ENCODE assay signal across 10 mouse cellular contexts in genomic region chr6:115174845-115175244, GRCm38 (mm10). TPM values are rescaled to one million over a fixed set of nuclear protein-coding genes. Genes with fewer than 3 reads are reported as not detected.
DNase-seq lines count a peak whose midpoint lies in the region; ATAC-seq and TF ChIP-seq lines count a peak whose summit lies in the region.
"Had no signal": no experiment of that assay in that cellular context is flagged by ENCODE, and none has a peak within 500 bp of the region (broad histone marks: within the 10 kb centered on the region; RNA-seq: fewer than 3 reads in every experiment).

No protein-coding gene starts in this region.

- H3K4me1 ChIP-seq in heart, postnatal 0 days (ENCODE audit: control insufficient read depth, insufficient read depth) = no peaks in the 10 kb centered on the region
- no peaks in the 10 kb centered on the region for H3K4me1 ChIP-seq in heart, embryonic 12.5 days (replicated peaks)

- H3K9me3 ChIP-seq in heart, postnatal 0 days (replicated peaks; ENCODE audit: control insufficient read depth, low read length) = no peaks in the 10 kb centered on the region
- H3K9me3 ChIP-seq in heart, embryonic 12.5 days (replicated peaks) = no peaks in the 10 kb centered on the region
- H3K9me3 ChIP-seq: neural tube, embryonic 13.5 days had no signal

- H3K4me2 ChIP-seq in heart, postnatal 0 days (ENCODE audit: low read depth, low read length) = no peak overlapping the region
- no peak overlapping the region for H3K4me2 ChIP-seq in heart, embryonic 12.5 days
- H3K4me2 ChIP-seq: neural tube, embryonic 13.5 days had no signal

- H3K27me3 ChIP-seq in heart, postnatal 0 days (ENCODE audit: control insufficient read depth, insufficient read depth, low read length) = no peaks in the 10 kb centered on the region
- H3K27me3 ChIP-seq in heart, embryonic 12.5 days (replicated peaks) = peaks cover 6% of the 10 kb centered on the region
- H3K27me3 ChIP-seq: neural tube, embryonic 13.5 days had no signal

- no peak for ATAC-seq in heart, postnatal 0 days (ENCODE audit: insufficient read depth, low read depth)
- no peak for ATAC-seq in heart, embryonic 12.5 days (ENCODE audit: insufficient number of reproducible peaks, low FRiP score)

- H3K27ac ChIP-seq in heart, postnatal 0 days (ENCODE audit: low read depth) = no peak overlapping the region
- H3K27ac ChIP-seq in heart, embryonic 12.5 days (ENCODE audit: poor library complexity, severe bottlenecking) = no peak overlapping the region
- H3K27ac ChIP-seq: neural tube, embryonic 13.5 days had no signal

- no peak for DNase-seq in heart, postnatal 0 days (ENCODE audit: low spot score)
- peak; percentile 4 for DNase-seq in urinary bladder, postnatal 25 days (ENCODE audit: low spot score)
- no peak for DNase-seq in urinary bladder, postnatal 14 days (ENCODE audit: low spot score)
- DNase-seq in induced T-regulatory cell, adult 2 months (ENCODE audit: low read depth) = peak; percentile 41
- no peak for DNase-seq in urinary bladder, adult 2 months (ENCODE audit: low spot score)
- DNase-seq in layer of hippocampus, postnatal 36 days = no peak
- no peak for DNase-seq in spleen, postnatal 14 days (ENCODE audit: low spot score in 2 of 2)

- WGBS in heart, postnatal 0 days = 26% methylated on average over 3 of the region's 3 CpGs
- WGBS in heart, embryonic 12.5 days = 38% methylated on average over 3 of the region's 3 CpGs

- no peak overlapping the region for H3K4me3 ChIP-seq in heart, postnatal 0 days (ENCODE audit: low read depth, low read length)
- no peak overlapping the region for H3K4me3 ChIP-seq in heart, embryonic 12.5 days
- H3K4me3 ChIP-seq: neural tube, embryonic 13.5 days had no signal

- no peak overlapping the region for H3K9ac ChIP-seq in heart, postnatal 0 days (replicated peaks; ENCODE audit: low read depth, low read length)
- no peak overlapping the region for H3K9ac ChIP-seq in heart, embryonic 12.5 days
- H3K9ac ChIP-seq: neural tube, embryonic 13.5 days had no signal

- no peak for TF ChIP-seq EP300 in heart, postnatal 0 days (IDR thresholded peaks at IDR 0.05; ENCODE audit: low read depth)

- TF ChIP-seq CTCF in heart, postnatal 0 days (IDR thresholded peaks at IDR 0.05; ENCODE audit: low read depth) = peak; percentile 66

- H3K36me3 ChIP-seq in heart, postnatal 0 days (replicated peaks; ENCODE audit: control insufficient read depth, insufficient read depth, low read length) = no peaks in the 10 kb centered on the region
- H3K36me3 ChIP-seq in heart, embryonic 12.5 days = no peaks in the 10 kb centered on the region
- H3K36me3 ChIP-seq: neural tube, embryonic 13.5 days had no signal

RNA-seq across cellular contexts. Expression of gene Syn2, which starts 40.1 kb away (rescaled TPM):
- total RNA-seq in heart, postnatal 0 days (2014; rRNA removed; ENCODE audit: low replicate concordance) = 1.9 and 3.2 TPM in 2 replicates
- polyA plus RNA-seq in heart, postnatal 0 days (2015; fragmentation: Nextera tagmentation; extraction: Ambion mirVana) = 1.1 and 1.2 TPM in 2 replicates
- polyA plus RNA-seq in heart, embryonic 12.5 days (2016; fragmentation: Nextera tagmentation; extraction: Ambion mirVana) = 0.99 and 1.4 TPM in 2 replicates
- polyA plus RNA-seq in urinary bladder, adult 2 months (2012; rRNA removed) = 15.5 and 18.5 TPM in 2 replicates
- total RNA-seq in layer of hippocampus, postnatal 36 days (2021) = 100 to 1,000 TPM; 574 to 635 TPM

RNA-seq across cellular contexts. Expression of gene Gm17482, which starts 52.3 kb away (rescaled TPM):
- not detected in 2 replicates for total RNA-seq in heart, postnatal 0 days (2014; rRNA removed; ENCODE audit: low replicate concordance)
- polyA plus RNA-seq in heart, postnatal 0 days (2015; fragmentation: Nextera tagmentation; extraction: Ambion mirVana) = not detected in 2 replicates
- polyA plus RNA-seq in heart, embryonic 12.5 days (2016; fragmentation: Nextera tagmentation; extraction: Ambion mirVana) = not detected in 2 replicates
- polyA plus RNA-seq in urinary bladder, adult 2 months (2012; rRNA removed) = not detected in 2 replicates
- total RNA-seq in layer of hippocampus, postnatal 36 days (2021) = not detected
- total RNA-seq: layer of hippocampus, adult 18-20 months had no signal
- polyA plus RNA-seq: neural tube, embryonic 13.5 days had no signal

Comparison
In these comparisons a context has a peak if more than half of its experiments do, and no peak if none do; other contexts are left out.
1. DNase-seq: peak in urinary bladder, postnatal 25 days (single experiment) and induced T-regulatory cell, adult 2 months (single experiment); none in heart, postnatal 0 days (single experiment), urinary bladder, postnatal 14 days (single experiment), urinary bladder, adult 2 months (single experiment), layer of hippocampus, postnatal 36 days (0 of 2) and spleen, postnatal 14 days (0 of 2).